Mouse (Mus musculus) stomach, postnatal 0 days (tissue): ENCODE results near the gene Neb.

ENCODE experiments used
- CTCF ChIP-seq: IDR thresholded peaks from 2 replicates; pipeline ENCODE4 v1.5.1; 2016; ENCODE audit warnings: antibody characterized with exemption, low read depth, mild to moderate bottlenecking, moderate library complexity
- EP300 ChIP-seq: optimal IDR thresholded peaks from 2 replicates; pipeline ENCODE3; 2016; ENCODE audit warnings: antibody characterized with exemption

GRCm38 (mm10) chr2:52319020-52319567, 59.2 kb downstream of the Neb start:
- TF ChIP-seq CTCF (no peak), EP300 (no peak)
